Comparison of ENCODE assay signal across 7 mouse cellular contexts in the genomic region with DNA sequence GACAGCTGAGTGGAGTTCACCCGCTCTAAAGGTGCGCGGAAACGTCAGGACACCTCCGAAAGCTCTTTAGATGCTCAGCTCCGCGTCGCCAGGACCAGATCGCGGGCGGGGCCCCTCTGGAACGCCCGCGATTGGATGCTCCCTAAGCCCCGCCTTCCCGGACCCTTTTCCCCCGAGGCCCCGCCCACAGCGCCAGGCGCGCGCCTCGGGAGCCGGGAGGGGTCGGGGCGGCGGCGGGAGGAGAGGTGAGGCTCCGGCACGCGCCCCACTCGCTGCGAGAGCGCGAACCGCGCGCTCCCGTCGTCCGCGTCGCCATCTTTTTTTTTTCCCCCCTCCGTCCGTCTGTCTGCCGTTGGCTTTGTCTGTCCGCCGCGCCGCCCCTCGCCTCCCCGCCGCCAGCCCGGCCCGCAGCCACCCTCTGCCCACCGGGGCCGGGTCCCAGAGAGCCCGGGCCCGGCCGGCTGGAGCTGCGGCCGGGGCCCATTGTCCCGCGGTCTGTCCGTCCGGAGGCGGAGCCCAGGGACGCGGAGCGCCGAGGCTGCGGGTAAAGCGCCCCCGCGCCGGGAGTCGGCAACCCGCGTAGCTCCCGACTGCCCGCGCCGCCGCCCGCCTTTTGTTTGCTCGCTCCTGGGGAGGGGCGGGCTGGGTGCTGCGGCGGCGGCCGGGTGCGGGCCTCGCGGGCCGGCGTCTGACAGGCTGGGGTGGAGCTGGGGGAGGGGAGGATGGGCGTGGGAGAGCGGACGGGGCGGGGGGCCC. TPM values are rescaled to one million over a fixed set of nuclear protein-coding genes. Genes with fewer than 3 reads are reported as not detected.
DNase-seq lines count a peak whose midpoint lies in the region; ATAC-seq lines count a peak whose summit lies in the region.

A gene (plus strand): TSS at position 227 of the 756 bp plus-strand sequence.

- DNase-seq in adrenal gland, postnatal 10 days: peak; percentile 95
- peak; percentile 97 for DNase-seq in embryonic facial prominence, embryonic 10.5 days (ENCODE audit: low spot score)
- DNase-seq in heart, adult 11 months: peak; percentile 100
- peak; percentile 95 for DNase-seq in kidney, adult 18-20 months
- peak; percentile 95 for DNase-seq in limb, embryonic 11.5 days (ENCODE audit: low spot score)
- peak; percentile 99 for DNase-seq in midbrain, embryonic 14.5 days
- peak; percentile 90 to 94 for DNase-seq in spleen, adult 18-20 months

- under 1% methylated on average over 96 of the region's 100 CpGs for WGBS in embryonic facial prominence, embryonic 10.5 days
- under 1% methylated on average over 73 of the region's 100 CpGs for WGBS in limb, embryonic 11.5 days
- under 1% methylated on average over 85 of the region's 100 CpGs for WGBS in midbrain, embryonic 14.5 days

- H3K27me3 ChIP-seq in embryonic facial prominence, embryonic 10.5 days (replicated peaks; ENCODE audit: low read depth, poor library complexity, severe bottlenecking): peaks cover 20% of the 10 kb centered on the region
- H3K27me3 ChIP-seq in limb, embryonic 11.5 days (ENCODE audit: control insufficient read depth, insufficient read depth, low read length): no peaks in the 10 kb centered on the region
- H3K27me3 ChIP-seq in midbrain, embryonic 14.5 days (ENCODE audit: control insufficient read depth, insufficient read depth, low read length): no peaks in the 10 kb centered on the region

- peak within 1 kb of the TSS; percentile 94 for H3K4me3 ChIP-seq in embryonic facial prominence, embryonic 10.5 days
- H3K4me3 ChIP-seq in limb, embryonic 11.5 days (ENCODE audit: low read depth, low read length): peak within 1 kb of the TSS; percentile 90
- H3K4me3 ChIP-seq in midbrain, embryonic 14.5 days (replicated peaks; ENCODE audit: low read depth, low read length): peak within 1 kb of the TSS; percentile 99

- H3K4me1 ChIP-seq in embryonic facial prominence, embryonic 10.5 days: peaks cover 28% of the 10 kb centered on the region
- H3K4me1 ChIP-seq in limb, embryonic 11.5 days (ENCODE audit: control insufficient read depth, insufficient read depth, low read length): peaks cover 8% of the 10 kb centered on the region
- H3K4me1 ChIP-seq in midbrain, embryonic 14.5 days (ENCODE audit: control insufficient read depth, insufficient read depth, low read length): peaks cover 25% of the 10 kb centered on the region

- peak within 1 kb of the TSS; percentile 100 for H3K27ac ChIP-seq in embryonic facial prominence, embryonic 10.5 days (replicated peaks)
- H3K27ac ChIP-seq in limb, embryonic 11.5 days (replicated peaks; ENCODE audit: low read depth, low read length): peak within 1 kb of the TSS; percentile 83
- H3K27ac ChIP-seq in midbrain, embryonic 14.5 days (replicated peaks; ENCODE audit: low read depth, low read length): peak within 1 kb of the TSS; percentile 97

- ATAC-seq in limb, embryonic 11.5 days (ENCODE audit: insufficient number of reproducible peaks, low FRiP score, low TSS enrichment, low read depth): peak; percentile 78
- ATAC-seq in midbrain, embryonic 14.5 days (ENCODE audit: low FRiP score, low TSS enrichment): peak; percentile 86

- peak within 1 kb of the TSS; percentile 90 for H3K4me2 ChIP-seq in limb, embryonic 11.5 days (ENCODE audit: low read depth, severe bottlenecking)
- H3K4me2 ChIP-seq in midbrain, embryonic 14.5 days (ENCODE audit: low read length): peak within 1 kb of the TSS; percentile 57

- peaks cover 32% of the 10 kb centered on the region for H3K36me3 ChIP-seq in embryonic facial prominence, embryonic 10.5 days (replicated peaks)
- H3K36me3 ChIP-seq in limb, embryonic 11.5 days (ENCODE audit: control insufficient read depth, insufficient read depth, low read length): peaks cover 8% of the 10 kb centered on the region; the same call in 1 of the 2 replicates
- H3K36me3 ChIP-seq in midbrain, embryonic 14.5 days (ENCODE audit: control insufficient read depth, insufficient read depth, low read length): peaks cover 30% of the 10 kb centered on the region

- H3K9me3 ChIP-seq in embryonic facial prominence, embryonic 10.5 days: no peaks in the 10 kb centered on the region
- no peaks in the 10 kb centered on the region for H3K9me3 ChIP-seq in limb, embryonic 11.5 days (ENCODE audit: control insufficient read depth, low read length)
- no peaks in the 10 kb centered on the region for H3K9me3 ChIP-seq in midbrain, embryonic 14.5 days (ENCODE audit: control insufficient read depth, low read length)

- H3K9ac ChIP-seq in limb, embryonic 11.5 days (ENCODE audit: low read length): peak within 1 kb of the TSS; percentile 99
- peak within 1 kb of the TSS; percentile 100 for H3K9ac ChIP-seq in midbrain, embryonic 14.5 days (replicated peaks; ENCODE audit: low read length)

RNA-seq across cellular contexts. Expression of the gene that starts here (rescaled TPM):
- 10 to 100 TPM; 12.0 to 14.7 TPM for total RNA-seq in adrenal gland, postnatal 10 days (2021)
- polyA plus RNA-seq in embryonic facial prominence, embryonic 10.5 days (2016; fragmentation: Nextera tagmentation; extraction: Ambion mirVana): 37.0 and 38.2 TPM in 2 replicates
- polyA plus RNA-seq in limb, embryonic 11.5 days (2014; fragmentation: Nextera tagmentation; extraction: Ambion mirVana): 44.4 and 45.3 TPM in 2 replicates
- 87.5 and 95.2 TPM in 2 replicates for polyA plus RNA-seq in midbrain, embryonic 14.5 days (2014; fragmentation: Nextera tagmentation; extraction: Ambion mirVana)

Comparison
In these comparisons a context has a peak if more than half of its experiments do, and no peak if none do; other contexts are left out.
1. Peak in every context shown above with its lines: DNase-seq, ATAC-seq, H3K4me3 ChIP-seq and H3K27ac ChIP-seq.